Mouse (Mus musculus): ENCODE measurements around the gene Dusp16. TPM values are rescaled to one million over a fixed set of nuclear protein-coding genes. Genes with fewer than 3 reads are reported as not detected.

Gene Dusp16
- polyA plus RNA-seq, 1 experiment from 2014 or later = 10.1 TPM

DNA sequence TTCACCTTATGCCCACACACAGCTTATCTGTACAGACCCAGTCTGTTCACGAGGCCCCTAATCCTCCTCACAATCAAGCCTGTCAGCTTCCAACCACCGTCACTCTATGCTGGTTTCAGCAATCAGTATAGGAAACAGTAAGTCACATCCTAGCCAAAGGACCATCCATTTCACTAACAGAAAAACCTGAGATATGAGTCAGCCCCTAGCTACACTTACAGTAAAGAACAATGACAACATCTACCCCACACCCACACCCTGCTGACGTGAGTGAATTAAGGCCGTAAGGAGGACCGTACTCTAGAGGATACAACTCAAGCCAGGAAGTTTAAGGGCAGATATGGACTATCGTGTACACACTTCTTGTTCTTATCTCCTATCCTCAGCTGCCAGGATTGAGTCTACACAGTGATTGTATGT, 76.2 kb downstream of the Dusp16 start:
- WGBS = 75% methylated on average over 6 of the region's 6 CpGs
- H3K27ac ChIP-seq = no peak overlapping the region
- no peaks in the 10 kb centered on the region for H3K9me3 ChIP-seq (replicated peaks; ENCODE audit: low read length)
- ATAC-seq (replicated peaks; ENCODE audit: low FRiP score, low read depth) (no peak), DNase-seq (ENCODE audit: low spot score) (no peak)
- H3K4me2 ChIP-seq (ENCODE audit: low read length) = no peak overlapping the region
- no peak overlapping the region for H3K4me3 ChIP-seq (replicated peaks; ENCODE audit: low read depth, low read length)
- no peak for TF ChIP-seq CTCF (IDR thresholded peaks at IDR 0.05; ENCODE audit: low read depth)
- no peaks in the 10 kb centered on the region for H3K4me1 ChIP-seq (replicated peaks; ENCODE audit: insufficient read depth, low read length)
- H3K27me3 ChIP-seq (ENCODE audit: insufficient read depth, low read length) = no peaks in the 10 kb centered on the region
- no peak overlapping the region for H3K9ac ChIP-seq (ENCODE audit: low read depth, low read length)
- H3K36me3 ChIP-seq (ENCODE audit: insufficient read depth, low read length) = peaks cover 29% of the 10 kb centered on the region; the same call in 1 of the 2 replicates

DNA sequence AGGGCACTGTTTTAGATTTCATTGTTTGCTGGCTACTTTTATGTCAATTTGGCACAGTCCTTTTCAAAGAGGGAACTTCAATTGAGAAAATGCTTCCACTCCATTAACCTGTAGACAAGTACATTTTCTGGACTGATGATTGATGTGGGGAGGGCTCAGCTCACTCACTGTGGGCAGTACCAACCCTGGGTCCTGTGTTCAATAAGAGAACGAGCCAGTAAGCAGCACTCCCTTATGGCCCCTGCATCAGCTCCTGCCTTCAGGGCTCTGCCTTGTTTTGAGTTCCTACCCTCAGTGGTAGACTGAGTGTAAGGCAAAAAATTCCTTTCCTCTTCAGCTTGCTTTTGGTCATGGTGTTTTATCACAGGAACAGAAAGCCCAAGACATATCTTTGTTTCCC, 78.5 kb downstream of the Dusp16 start:
- Histone ChIP-seq H3K27me3 (ENCODE audit: insufficient read depth, low read length) (no peaks in the 10 kb centered on the region), H3K9ac (ENCODE audit: low read depth, low read length) (no peak overlapping the region), H3K4me3 (replicated peaks; ENCODE audit: low read depth, low read length) (no peak overlapping the region), H3K9me3 (replicated peaks; ENCODE audit: low read length) (no peaks in the 10 kb centered on the region), H3K36me3 (ENCODE audit: insufficient read depth, low read length) (peaks cover 17% of the 10 kb centered on the region; the same call in 1 of the 2 replicates), H3K27ac (no peak overlapping the region), H3K4me1 (replicated peaks; ENCODE audit: insufficient read depth, low read length) (no peaks in the 10 kb centered on the region), H3K4me2 (ENCODE audit: low read length) (no peak overlapping the region)
- WGBS = 42% methylated on average over 1 of the region's 1 CpGs
- no peak for ATAC-seq (replicated peaks; ENCODE audit: low FRiP score, low read depth)
- no peak for TF ChIP-seq CTCF (IDR thresholded peaks at IDR 0.05; ENCODE audit: low read depth)
- DNase-seq (ENCODE audit: low spot score) = no peak

DNA sequence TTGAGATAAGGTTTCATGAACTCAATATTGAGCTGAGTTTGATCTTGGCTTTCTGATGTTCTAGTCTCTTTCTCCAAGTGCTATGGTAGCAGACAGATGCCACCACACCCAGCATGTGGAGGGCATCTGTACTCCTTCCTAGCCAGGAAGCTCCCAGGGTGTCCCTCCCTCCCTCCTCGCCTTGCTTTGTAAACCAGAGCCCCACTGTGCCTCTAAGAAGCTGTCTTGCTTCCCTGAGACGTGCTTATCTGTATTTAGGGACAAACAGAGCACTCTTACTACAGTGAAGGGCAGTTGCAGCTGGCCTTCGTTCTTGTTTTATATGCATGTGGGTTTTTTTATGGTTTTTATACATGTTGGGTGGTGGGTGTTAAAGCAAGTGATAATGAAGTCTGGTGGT, 79.1 kb downstream of the Dusp16 start:
- 39% methylated on average over 3 of the region's 3 CpGs for WGBS
- Histone ChIP-seq H3K27me3 (ENCODE audit: insufficient read depth, low read length) (no peaks in the 10 kb centered on the region), H3K9me3 (replicated peaks; ENCODE audit: low read length) (no peaks in the 10 kb centered on the region), H3K4me1 (replicated peaks; ENCODE audit: insufficient read depth, low read length) (no peaks in the 10 kb centered on the region), H3K4me2 (ENCODE audit: low read length) (no peak overlapping the region), H3K9ac (ENCODE audit: low read depth, low read length) (no peak overlapping the region), H3K4me3 (replicated peaks; ENCODE audit: low read depth, low read length) (no peak overlapping the region), H3K36me3 (ENCODE audit: insufficient read depth, low read length) (peaks cover 15% of the 10 kb centered on the region; the same call in 1 of the 2 replicates), H3K27ac (no peak overlapping the region)
- ATAC-seq (replicated peaks; ENCODE audit: low FRiP score, low read depth) (no peak), DNase-seq (ENCODE audit: low spot score) (no peak)
- TF ChIP-seq CTCF (IDR thresholded peaks at IDR 0.05; ENCODE audit: low read depth) = no peak

DNA sequence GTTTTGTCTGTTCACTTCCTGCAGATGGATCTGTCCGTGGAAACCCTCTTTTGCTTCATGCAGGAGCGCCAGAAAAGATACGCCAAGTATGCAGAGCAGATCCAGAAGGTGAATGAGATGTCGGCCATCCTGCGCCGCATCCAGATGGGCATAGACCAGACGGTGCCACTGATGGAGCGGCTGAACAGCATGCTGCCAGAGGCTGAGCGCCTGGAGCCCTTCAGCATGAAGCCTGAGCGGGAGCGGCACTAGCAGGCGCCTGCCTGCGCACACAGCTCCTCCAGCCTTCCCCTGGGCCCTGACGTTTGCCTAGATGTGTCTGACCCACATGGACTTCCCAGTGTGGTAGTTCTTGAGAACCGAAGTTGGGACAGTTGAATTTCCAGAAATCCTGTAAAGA, 82.4 kb downstream of the Dusp16 start:
- Histone ChIP-seq H3K4me3 (replicated peaks; ENCODE audit: low read depth, low read length) (no peak overlapping the region), H3K4me1 (replicated peaks; ENCODE audit: insufficient read depth, low read length) (no peaks in the 10 kb centered on the region), H3K27me3 (ENCODE audit: insufficient read depth, low read length) (no peaks in the 10 kb centered on the region), H3K4me2 (ENCODE audit: low read length) (no peak overlapping the region), H3K9ac (ENCODE audit: low read depth, low read length) (no peak overlapping the region), H3K36me3 (ENCODE audit: insufficient read depth, low read length) (no peaks in the 10 kb centered on the region), H3K9me3 (replicated peaks; ENCODE audit: low read length) (no peaks in the 10 kb centered on the region), H3K27ac (no peak overlapping the region)
- 90% methylated on average over 15 of the region's 15 CpGs for WGBS
- DNase-seq (ENCODE audit: low spot score) (no peak), ATAC-seq (replicated peaks; ENCODE audit: low FRiP score, low read depth) (no peak)
- TF ChIP-seq CTCF (IDR thresholded peaks at IDR 0.05; ENCODE audit: low read depth) = no peak

DNA sequence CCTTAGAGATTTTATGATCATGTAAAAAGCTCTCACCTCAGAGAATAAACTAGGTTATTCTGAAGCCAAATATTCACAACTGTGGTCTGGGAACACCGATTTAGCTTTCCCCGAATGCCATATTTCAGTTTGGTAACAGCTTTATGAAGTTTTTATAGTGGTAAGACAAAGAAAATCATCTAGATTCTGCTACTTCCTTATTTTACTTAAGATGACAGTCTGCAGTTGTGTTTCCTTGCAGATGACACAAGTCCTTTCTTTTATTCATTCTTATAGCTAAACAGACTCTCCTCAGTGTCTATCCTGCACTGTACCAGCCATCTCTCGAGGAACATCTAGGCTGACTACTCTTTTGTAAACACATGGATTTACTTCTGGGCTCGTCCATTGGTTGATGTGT, 86.0 kb downstream of the Dusp16 start:
- WGBS = 76% methylated on average over 4 of the region's 4 CpGs
- no peak for ATAC-seq (replicated peaks; ENCODE audit: low FRiP score, low read depth)

DNA sequence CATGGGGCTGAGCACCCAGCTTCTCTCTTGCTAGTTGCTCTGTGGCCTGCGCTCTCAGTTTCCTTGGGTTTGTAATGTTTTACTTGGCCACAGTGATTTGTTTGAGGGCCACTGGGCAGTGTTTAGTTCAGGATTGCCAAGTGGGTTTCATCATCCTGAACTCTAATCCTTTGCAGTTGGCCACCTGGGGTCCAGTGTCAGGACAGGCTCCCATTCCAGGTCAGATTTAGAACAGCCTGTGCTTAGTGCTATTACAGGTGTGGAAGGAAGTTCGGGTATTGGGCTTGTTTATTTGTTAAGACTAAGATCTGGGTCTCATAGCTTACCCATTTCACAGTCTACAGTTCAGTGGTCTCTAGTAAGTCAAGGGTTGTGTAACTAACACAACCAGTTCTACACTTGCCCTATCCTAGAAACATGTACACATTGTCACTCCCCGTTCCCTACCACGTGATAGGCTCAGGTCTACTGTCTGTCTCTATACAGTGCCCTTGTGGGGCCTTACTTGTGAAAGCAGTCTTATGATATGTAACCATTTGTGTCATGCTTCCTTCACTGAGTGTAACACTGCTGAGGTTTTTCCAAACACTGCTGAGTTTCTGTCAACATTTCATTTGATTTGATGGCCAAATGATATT, 89.3 kb downstream of the Dusp16 start:
- no peaks in the 10 kb centered on the region for H3K27me3 ChIP-seq (ENCODE audit: insufficient read depth, low read length)
- no peak overlapping the region for H3K27ac ChIP-seq
- no peaks in the 10 kb centered on the region for H3K4me1 ChIP-seq (replicated peaks; ENCODE audit: insufficient read depth, low read length)
- H3K9me3 ChIP-seq (replicated peaks; ENCODE audit: low read length) = no peaks in the 10 kb centered on the region
- DNase-seq (ENCODE audit: low spot score) (no peak), ATAC-seq (replicated peaks; ENCODE audit: low FRiP score, low read depth) (no peak)
- no peak overlapping the region for H3K9ac ChIP-seq (ENCODE audit: low read depth, low read length)
- no peak for TF ChIP-seq CTCF (IDR thresholded peaks at IDR 0.05; ENCODE audit: low read depth)
- WGBS = 87% methylated on average over 4 of the region's 4 CpGs
- H3K4me3 ChIP-seq (replicated peaks; ENCODE audit: low read depth, low read length) = no peak overlapping the region
- no peak overlapping the region for H3K4me2 ChIP-seq (ENCODE audit: low read length)
- H3K36me3 ChIP-seq (ENCODE audit: insufficient read depth, low read length) = no peaks in the 10 kb centered on the region

More for the DNA sequence above, 86.0 kb downstream of the Dusp16 start:
- TF ChIP-seq CTCF (IDR thresholded peaks at IDR 0.05; ENCODE audit: low read depth) = no peak
- H3K27ac ChIP-seq = no peak overlapping the region
- H3K27me3 ChIP-seq (ENCODE audit: insufficient read depth, low read length) = no peaks in the 10 kb centered on the region
- no peaks in the 10 kb centered on the region for H3K36me3 ChIP-seq (ENCODE audit: insufficient read depth, low read length)
- no peak overlapping the region for H3K4me3 ChIP-seq (replicated peaks; ENCODE audit: low read depth, low read length)
- no peaks in the 10 kb centered on the region for H3K9me3 ChIP-seq (replicated peaks; ENCODE audit: low read length)
- no peak overlapping the region for H3K9ac ChIP-seq (ENCODE audit: low read depth, low read length)
- H3K4me1 ChIP-seq (replicated peaks; ENCODE audit: insufficient read depth, low read length) = no peaks in the 10 kb centered on the region
- no peak overlapping the region for H3K4me2 ChIP-seq (ENCODE audit: low read length)
- no peak for DNase-seq (ENCODE audit: low spot score)

DNA sequence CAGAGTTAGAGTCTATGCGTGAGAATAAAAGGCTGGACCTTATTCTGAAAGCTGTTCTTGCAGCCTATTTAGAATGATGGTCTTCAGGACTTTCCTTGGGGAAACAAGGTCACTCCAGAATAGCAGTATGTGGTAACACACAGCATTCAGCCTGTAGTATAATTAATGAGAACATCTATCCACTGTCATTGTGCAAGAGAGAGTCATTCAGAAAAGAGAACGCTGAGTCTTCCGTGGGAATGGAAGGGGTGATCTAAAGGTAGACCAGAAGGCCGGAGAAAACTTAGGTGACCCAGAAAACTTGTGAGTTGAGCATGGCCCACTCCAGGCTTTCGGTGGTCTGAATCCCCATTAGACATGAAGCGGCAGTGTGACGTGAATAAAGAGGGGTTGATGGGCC, 90.2 kb downstream of the Dusp16 start:
- no peak for DNase-seq (ENCODE audit: low spot score)
- H3K27me3 ChIP-seq (ENCODE audit: insufficient read depth, low read length) = no peaks in the 10 kb centered on the region
- TF ChIP-seq CTCF (IDR thresholded peaks at IDR 0.05; ENCODE audit: low read depth) = no peak
- ATAC-seq (replicated peaks; ENCODE audit: low FRiP score, low read depth) = no peak
- no peaks in the 10 kb centered on the region for H3K36me3 ChIP-seq (ENCODE audit: insufficient read depth, low read length)
- H3K4me3 ChIP-seq (replicated peaks; ENCODE audit: low read depth, low read length) = no peak overlapping the region
- no peak overlapping the region for H3K9ac ChIP-seq (ENCODE audit: low read depth, low read length)
- no peak overlapping the region for H3K4me2 ChIP-seq (ENCODE audit: low read length)
- H3K27ac ChIP-seq = no peak overlapping the region
- no peaks in the 10 kb centered on the region for H3K4me1 ChIP-seq (replicated peaks; ENCODE audit: insufficient read depth, low read length)
- 97% methylated on average over 7 of the region's 7 CpGs for WGBS
- H3K9me3 ChIP-seq (replicated peaks; ENCODE audit: low read length) = no peaks in the 10 kb centered on the region

Measured in kidney, postnatal 0 days (tissue).